Mouse (Mus musculus): ENCODE measurements around the gene Cntn1.

GRCm38 (mm10) chr15:92206695-92207094 is 155.7 kb downstream of the Cntn1 start:
- no peak for TF ChIP-seq CTCF (IDR thresholded peaks at IDR 0.05; ENCODE audit: extremely low read depth, insufficient read depth, insufficient read length, insufficient replicate concordance)
- no peak for TF ChIP-seq POLR2A (IDR thresholded peaks at IDR 0.05; ENCODE audit: low read depth, low read length)

Measured in spleen, adult 2 months (tissue).